21 mouse cellular contexts compared by ENCODE assay signal in the genomic region with DNA sequence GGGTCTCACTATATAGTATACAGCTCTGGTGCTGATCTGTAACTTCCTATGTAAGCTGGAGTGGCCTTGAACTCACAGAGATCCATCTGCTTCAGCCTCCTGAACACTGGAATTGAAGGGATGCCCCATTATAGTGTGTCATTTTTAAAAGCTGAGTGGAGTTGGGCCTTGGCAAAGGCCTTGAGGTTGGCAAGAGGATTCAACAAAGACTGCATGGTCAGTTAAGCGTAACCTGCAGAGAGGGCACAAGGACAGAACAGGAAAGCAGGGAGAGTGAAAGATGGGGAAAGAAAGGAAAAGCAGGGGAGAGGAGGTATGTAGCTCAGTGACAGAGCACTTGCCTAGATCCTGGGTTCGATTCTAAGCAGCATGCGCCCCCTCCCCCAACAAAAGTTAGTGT.
"Had no signal": no experiment of that assay in that cellular context is flagged by ENCODE, and none has a peak within 500 bp of the region (broad histone marks: within the 10 kb centered on the region; RNA-seq: fewer than 3 reads in every experiment).

No protein-coding gene starts in this region.

- H3K4me3 ChIP-seq: intestine, embryonic 15.5 days; limb, embryonic 10.5 days; limb, embryonic 13.5 days; liver, embryonic 12.5 days; liver, embryonic 15.5 days; lung, embryonic 15.5 days; megakaryocyte, embryonic 14.5 days; midbrain, embryonic 10.5 days; midbrain, embryonic 13.5 days; myocyte; neural tube, embryonic 13.5 days had no signal

- H3K4me2 ChIP-seq: intestine, embryonic 15.5 days; limb, embryonic 13.5 days; liver, embryonic 12.5 days; liver, embryonic 15.5 days; lung, embryonic 15.5 days; midbrain, embryonic 13.5 days; neural tube, embryonic 13.5 days had no signal

- H3K9ac ChIP-seq: intestine, embryonic 15.5 days; limb, embryonic 13.5 days; liver, embryonic 12.5 days; liver, embryonic 15.5 days; lung, embryonic 15.5 days; midbrain, embryonic 13.5 days; neural tube, embryonic 13.5 days had no signal

- H3K9me3 ChIP-seq: intestine, embryonic 15.5 days; limb, embryonic 10.5 days; limb, embryonic 13.5 days; liver, embryonic 12.5 days; liver, embryonic 15.5 days; lung, embryonic 15.5 days; midbrain, embryonic 10.5 days; midbrain, embryonic 13.5 days; neural tube, embryonic 13.5 days had no signal

- ATAC-seq: hindbrain, embryonic 16.5 days; intestine, embryonic 15.5 days; liver, embryonic 12.5 days; midbrain, embryonic 13.5 days; midbrain, embryonic 16.5 days had no signal

- DNase-seq: liver; lung, adult 18-20 months; lung, postnatal 10 days; lung, postnatal 36 days; thymus, adult 18-20 months; thymus, postnatal 36 days had no signal

- H3K27ac ChIP-seq: intestine, embryonic 15.5 days; kidney, postnatal 0 days; limb, embryonic 10.5 days; limb, embryonic 13.5 days; liver, embryonic 12.5 days; liver, embryonic 15.5 days; lung, embryonic 15.5 days; midbrain, embryonic 10.5 days; midbrain, embryonic 13.5 days; neural tube, embryonic 13.5 days; stomach, postnatal 0 days had no signal

- H3K36me3 ChIP-seq: intestine, embryonic 15.5 days; limb, embryonic 10.5 days; limb, embryonic 13.5 days; liver, embryonic 12.5 days; liver, embryonic 15.5 days; lung, embryonic 15.5 days; midbrain, embryonic 10.5 days; midbrain, embryonic 13.5 days; neural tube, embryonic 13.5 days had no signal
